Mouse (Mus musculus) embryo, embryonic 11 days (tissue): ENCODE data around the gene 1700030K09Rik.
A peak's percentile ranks its signal among the peaks of the same experiment; 100 is the strongest.

Source experiments
- DNase-seq: peaks from one replicate; pipeline ENCODE4 v3.0.0-alpha.2; 2015

Gene 1700030K09Rik

GRCm38 (mm10) chr8:72464211-72464610 lies 20.5 kb downstream of the 1700030K09Rik start:
- no peak for DNase-seq

- DNase-seq: no peak
Measured at GRCm38 (mm10) chr8:72469243-72469642, 25.6 kb downstream of the 1700030K09Rik start.

GRCm38 (mm10) chr8:72469984-72470383 lies 26.3 kb downstream of the 1700030K09Rik start:
- DNase-seq: no peak

GRCm38 (mm10) chr8:72470684-72471083 lies 27.0 kb downstream of the 1700030K09Rik start:
- DNase-seq: no peak

GRCm38 (mm10) chr8:72474826-72475546 lies 31.3 kb downstream of the 1700030K09Rik start, which contains the start of gene Cherp:
Gene Cherp, minus strand, starts transcription at chr8:72475226.
- DNase-seq: peak; percentile 99

GRCm38 (mm10) chr8:72485456-72486199 lies 41.9 kb downstream of the 1700030K09Rik start:
- no peak for DNase-seq

GRCm38 (mm10) chr8:72487014-72487413 lies 43.3 kb downstream of the 1700030K09Rik start:
- DNase-seq: no peak

- DNase-seq: no peak
Measured at GRCm38 (mm10) chr8:72491017-72491416, 47.3 kb downstream of the 1700030K09Rik start.

- DNase-seq: peak; percentile 48
Measured at GRCm38 (mm10) chr8:72491680-72492621, 48.3 kb downstream of the 1700030K09Rik start, which contains the start of gene Slc35e1. Gene Slc35e1, minus strand, starts transcription at chr8:72492614.

GRCm38 (mm10) chr8:72492622-72493081 lies 49.0 kb downstream of the 1700030K09Rik start:
- DNase-seq: peak; percentile 100

- DNase-seq: peak; percentile 8
Measured at GRCm38 (mm10) chr8:72493381-72493780, 49.7 kb downstream of the 1700030K09Rik start.

GRCm38 (mm10) chr8:72495411-72496111 lies 51.9 kb downstream of the 1700030K09Rik start:
- no peak for DNase-seq

- no peak for DNase-seq
Measured at GRCm38 (mm10) chr8:72496217-72496616, 52.5 kb downstream of the 1700030K09Rik start.

- no peak for DNase-seq
Measured at GRCm38 (mm10) chr8:72497911-72498310, 54.2 kb downstream of the 1700030K09Rik start.

GRCm38 (mm10) chr8:72498527-72498926 lies 54.8 kb downstream of the 1700030K09Rik start:
- DNase-seq: no peak

GRCm38 (mm10) chr8:72499521-72500284 lies 56.0 kb downstream of the 1700030K09Rik start:
- DNase-seq: no peak

GRCm38 (mm10) chr8:72500521-72500931 lies 56.8 kb downstream of the 1700030K09Rik start:
- DNase-seq: no peak

- DNase-seq: no peak
Measured at GRCm38 (mm10) chr8:72504137-72504536, 60.5 kb downstream of the 1700030K09Rik start.

GRCm38 (mm10) chr8:72504637-72505314 lies 61.1 kb downstream of the 1700030K09Rik start:
- no peak for DNase-seq

- DNase-seq: no peak
Measured at GRCm38 (mm10) chr8:72507505-72507904, 63.8 kb downstream of the 1700030K09Rik start.
